Mouse (Mus musculus) limb, embryonic 14.5 days (tissue): ENCODE data around the gene Kif2c. TPM values are rescaled to one million over a fixed set of nuclear protein-coding genes. Genes with fewer than 3 reads are reported as not detected.

Experiments
- ATAC-seq: fragments of 200-750 bp; cut with Nextera tagmentation; 2 replicates; pipeline ENCODE4 v1.8.0; 2017; ENCODE audit warnings: low read depth, moderate number of reproducible peaks, moderate TSS enrichment; ENCODE audit not compliant: low FRiP score
- DNase-seq: peaks from one replicate; pipeline ENCODE4 v3.0.0-alpha.2; 2015; ENCODE audit warnings: low spot score
- H3K27ac ChIP-seq: fragments of 300-500 bp; sonication (generic); replicated peaks from 2 replicates; pipeline ENCODE4 v1.5.1; 2014; ENCODE audit warnings: low read depth, mild to moderate bottlenecking, low read length, moderate library complexity, mixed read lengths
- H3K27me3 ChIP-seq: fragments of 300-500 bp; sonication (generic); 2 replicates; pipeline ENCODE4 v1.6.1; 2014; ENCODE audit warnings: low read length, mixed read lengths; ENCODE audit not compliant: control insufficient read depth, insufficient read depth
- H3K36me3 ChIP-seq: fragments of 300-500 bp; sonication (generic); 2 replicates; pipeline ENCODE4 v1.6.1; 2014; ENCODE audit warnings: mild to moderate bottlenecking, low read length, moderate library complexity, mixed read lengths; ENCODE audit not compliant: control insufficient read depth, insufficient read depth
- H3K4me1 ChIP-seq: fragments of 300-500 bp; sonication (generic); 2 replicates; pipeline ENCODE4 v1.6.1; 2014; ENCODE audit warnings: antibody characterized with exemption, low read length, mixed read lengths; ENCODE audit not compliant: control insufficient read depth, insufficient read depth
- H3K4me2 ChIP-seq: fragments of 300-500 bp; sonication (generic); replicated peaks from 2 replicates; pipeline ENCODE4 v1.6.1; 2014; ENCODE audit warnings: low read depth, mild to moderate bottlenecking, low read length, moderate library complexity; ENCODE audit not compliant: severe bottlenecking
- H3K4me3 ChIP-seq: fragments of 300-500 bp; sonication (generic); replicated peaks from 2 replicates; pipeline ENCODE4 v1.5.1; 2014; ENCODE audit warnings: low read length
- H3K9ac ChIP-seq: fragments of 300-500 bp; sonication (generic); 2 replicates; pipeline ENCODE4 v1.6.1; 2014; ENCODE audit warnings: mild to moderate bottlenecking, low read depth, low read length, moderate library complexity; ENCODE audit not compliant: severe bottlenecking
- H3K9me3 ChIP-seq: fragments of 300-500 bp; sonication (generic); 2 replicates; pipeline ENCODE4 v1.6.1; 2016; ENCODE audit warnings: low read length; ENCODE audit not compliant: control insufficient read depth
- POLR2A ChIP-seq: fragments of 200-500 bp; IDR thresholded peaks from 2 replicates; pipeline ENCODE4 v1.8.0; 2012; ENCODE audit warnings: inconsistent platforms, mild to moderate bottlenecking, moderate library complexity, borderline replicate concordance; ENCODE audit not compliant: insufficient read depth, insufficient read length; ENCODE audit errors: extremely low read depth
- WGBS: fragments of 180-500 bp; shearing (Covaris S2); extraction: QIAGEN DNeasy Blood & Tissue Kit; methylation state at CpG from one replicate; pipeline ENCODE4 v1.1.7; 2014; 5-methylcytosine and 5-hydroxymethylcytosine counted together
- polyA plus RNA-seq, 2 experiments: library from polyadenylated mRNA; depleted of rRNA in 1 of 2; stranded (reverse) in 1 of 2; unstranded in 1 of 2; fragments of >200 nt; fragmentation: Nextera tagmentation in 1 of 2; extraction: Ambion mirVana in 1 of 2; gene quantifications; 2 replicates each; pipeline versions ENCODE4 v1.2.1 to v1.2.3; 2012 to 2014

Gene Kif2c
- polyA plus RNA-seq, 2 experiments, result 36.9 to 43.3 TPM

GRCm38 (mm10) chr4:117148815-117149214 is 33.6 kb downstream of the Kif2c start:
- DNase-seq (no peak), ATAC-seq (no peak)
- H3K27me3 ChIP-seq, result no peaks in the 10 kb centered on the region
- no peak for TF ChIP-seq POLR2A
- H3K4me1 ChIP-seq, result 0 out of 2 replicates have a peak, but pooled peaks cover 4% of the 10 kb centered on the region
- no peak overlapping the region for H3K4me2 ChIP-seq
- H3K9ac ChIP-seq, result no peak overlapping the region
- H3K4me3 ChIP-seq, result no peak overlapping the region
- 70% methylated on average over 24 of the region's 24 CpGs for WGBS
- peaks cover 49% of the 10 kb centered on the region for H3K36me3 ChIP-seq
- H3K27ac ChIP-seq, result no peak overlapping the region
- H3K9me3 ChIP-seq, result no peaks in the 10 kb centered on the region

GRCm38 (mm10) chr4:117148047-117148713 is 34.3 kb downstream of the Kif2c start:
- WGBS, result 81% methylated on average over 18 of the region's 18 CpGs
- no peak overlapping the region for H3K4me2 ChIP-seq
- no peak for ATAC-seq
- no peak for DNase-seq
- TF ChIP-seq POLR2A, result no peak
- H3K27ac ChIP-seq, result no peak overlapping the region
- 0 out of 2 replicates have a peak, but pooled peaks cover 4% of the 10 kb centered on the region for H3K4me1 ChIP-seq
- no peak overlapping the region for H3K9ac ChIP-seq
- H3K4me3 ChIP-seq, result no peak overlapping the region
- H3K27me3 ChIP-seq, result no peaks in the 10 kb centered on the region
- H3K9me3 ChIP-seq, result no peaks in the 10 kb centered on the region
- peaks cover 42% of the 10 kb centered on the region for H3K36me3 ChIP-seq

- ATAC-seq (no peak), DNase-seq (peak; percentile 76)
- no peak overlapping the region for H3K9ac ChIP-seq
- H3K36me3 ChIP-seq, result peaks cover 23% of the 10 kb centered on the region
- H3K4me1 ChIP-seq, result no peaks in the 10 kb centered on the region
- no peaks in the 10 kb centered on the region for H3K9me3 ChIP-seq
- H3K27ac ChIP-seq, result no peak overlapping the region
- no peak for TF ChIP-seq POLR2A
- no peak overlapping the region for H3K4me2 ChIP-seq
- H3K27me3 ChIP-seq, result no peaks in the 10 kb centered on the region
- H3K4me3 ChIP-seq, result no peak overlapping the region
- WGBS, result 28% methylated on average over 15 of the region's 15 CpGs
These were observed 36.3 kb downstream of the Kif2c start for GRCm38 (mm10) chr4:117146176-117146575.

DNA sequence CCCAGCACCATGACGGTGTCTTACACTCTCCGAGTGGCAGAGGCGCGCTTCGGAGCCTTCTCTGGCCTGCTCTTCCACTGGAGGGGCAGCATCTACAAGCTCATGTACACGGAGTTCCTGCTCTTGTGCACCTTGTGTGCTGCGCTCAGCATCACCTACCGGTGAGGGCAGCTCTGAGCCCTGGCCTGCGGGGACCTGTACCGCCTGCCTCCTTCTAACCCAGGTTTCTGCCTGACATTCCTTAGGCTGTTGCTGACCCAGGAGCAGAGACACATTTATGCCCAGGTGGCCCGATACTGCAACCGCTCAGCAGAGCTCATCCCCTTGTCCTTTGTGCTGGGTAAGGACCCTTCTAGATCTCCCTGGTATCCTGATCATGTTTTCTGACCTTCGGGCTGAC is 37.2 kb downstream of the Kif2c start:
- Histone ChIP-seq H3K4me3 (no peak overlapping the region), H3K9ac (no peak overlapping the region), H3K4me1 (no peaks in the 10 kb centered on the region), H3K27me3 (no peaks in the 10 kb centered on the region), H3K36me3 (peaks cover 14% of the 10 kb centered on the region), H3K9me3 (no peaks in the 10 kb centered on the region), H3K4me2 (no peak overlapping the region), H3K27ac (no peak overlapping the region)
- ATAC-seq, result no peak
- no peak for TF ChIP-seq POLR2A
- no peak for DNase-seq
- 88% methylated on average over 13 of the region's 13 CpGs for WGBS

- no peak for DNase-seq
- H3K27me3 ChIP-seq, result no peaks in the 10 kb centered on the region
- H3K36me3 ChIP-seq, result no peaks in the 10 kb centered on the region
- H3K9ac ChIP-seq, result no peak overlapping the region
- no peak for TF ChIP-seq POLR2A
- H3K4me2 ChIP-seq, result no peak overlapping the region
- H3K27ac ChIP-seq, result no peak overlapping the region
- ATAC-seq, result no peak
- no peak overlapping the region for H3K4me3 ChIP-seq
- 54% methylated on average over 7 of the region's 7 CpGs for WGBS
- H3K9me3 ChIP-seq, result no peaks in the 10 kb centered on the region
- H3K4me1 ChIP-seq, result no peaks in the 10 kb centered on the region
These were observed 39.4 kb downstream of the Kif2c start for GRCm38 (mm10) chr4:117143023-117143422.
